Mouse (Mus musculus): ENCODE measurements around the gene Cnga3. TPM values are rescaled to one million over a fixed set of nuclear protein-coding genes. Genes with fewer than 3 reads are reported as not detected.

Gene Cnga3
- 0.75 and 0.88 TPM in 2 replicates for polyA plus RNA-seq (2014; fragmentation: Nextera tagmentation; extraction: Ambion mirVana)

DNA sequence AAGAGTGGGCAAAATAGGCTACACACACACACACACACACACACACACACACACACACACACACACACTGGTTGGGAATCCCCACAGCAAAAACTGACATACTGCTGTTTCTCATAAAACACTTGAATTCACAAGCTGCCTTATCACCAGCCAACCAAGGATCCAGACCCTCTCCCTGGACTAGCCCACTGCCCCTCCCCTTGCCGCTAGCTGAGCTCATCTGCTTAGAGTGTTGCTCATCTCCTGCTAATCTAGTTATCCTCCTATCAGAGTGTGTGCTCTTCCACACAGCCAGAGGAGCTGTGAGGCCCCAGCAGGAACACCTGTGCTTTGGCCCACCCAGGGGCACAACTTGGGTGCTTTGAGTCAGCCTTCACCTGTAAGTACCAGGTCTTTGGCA lies at the start of gene Cnga3:
Gene Cnga3 (plus strand): TSS at position 291 of the 400 bp plus-strand sequence.
- Histone ChIP-seq H3K4me1 (ENCODE audit: control insufficient read depth, insufficient read depth, low read length) (no peaks in the 10 kb centered on the region), H3K36me3 (ENCODE audit: control insufficient read depth, insufficient read depth, low read length) (no peaks in the 10 kb centered on the region), H3K27ac (ENCODE audit: low read length) (no peak within 1 kb of the TSS), H3K4me2 (replicated peaks; ENCODE audit: low read depth, low read length) (no peak within 1 kb of the TSS), H3K4me3 (ENCODE audit: low read depth, low read length) (no peak within 1 kb of the TSS), H3K27me3 (ENCODE audit: control insufficient read depth, insufficient read depth, low read length) (no peaks in the 10 kb centered on the region), H3K9me3 (ENCODE audit: control insufficient read depth, low read depth, low read length) (no peaks in the 10 kb centered on the region), H3K9ac (replicated peaks; ENCODE audit: low read depth, low read length) (no peak within 1 kb of the TSS)
- WGBS = 35% methylated on average over 1 of the region's 1 CpGs
- no peak for ATAC-seq (ENCODE audit: insufficient number of reproducible peaks, insufficient read depth, low FRiP score, low read depth)

DNA sequence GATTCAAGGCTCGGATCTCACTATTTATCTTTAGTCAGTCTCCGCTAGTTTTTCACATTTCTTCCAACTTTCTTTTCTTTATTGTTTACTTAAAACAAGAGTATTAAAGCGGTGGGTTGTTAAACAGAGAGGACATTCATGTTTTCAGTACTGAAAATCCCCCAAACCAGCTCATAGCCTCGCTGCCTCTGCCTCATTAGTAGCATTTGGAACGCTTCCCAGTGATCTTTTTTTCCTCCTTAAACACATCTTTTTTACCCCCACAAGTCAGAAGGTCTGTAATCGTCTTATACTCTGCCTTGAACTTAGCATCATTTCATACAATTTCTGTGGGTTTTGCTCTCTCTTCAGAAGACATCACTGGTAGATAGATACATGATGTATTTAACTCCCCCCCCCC lies 48.2 kb upstream of the Cnga3 start:
- H3K27me3 ChIP-seq (ENCODE audit: control insufficient read depth, insufficient read depth, low read length) = no peaks in the 10 kb centered on the region
- H3K9me3 ChIP-seq (ENCODE audit: control insufficient read depth, low read depth, low read length) = 0 out of 2 replicates have a peak, but pooled peaks cover 3% of the 10 kb centered on the region
- H3K27ac ChIP-seq (ENCODE audit: low read length) = no peak overlapping the region
- WGBS = 19% methylated on average over 6 of the region's 6 CpGs
- no peak overlapping the region for H3K9ac ChIP-seq (replicated peaks; ENCODE audit: low read depth, low read length)
- H3K36me3 ChIP-seq (ENCODE audit: control insufficient read depth, insufficient read depth, low read length) = no peaks in the 10 kb centered on the region
- no peaks in the 10 kb centered on the region; the same call in 1 of the 2 replicates for H3K4me1 ChIP-seq (ENCODE audit: control insufficient read depth, insufficient read depth, low read length)
- no peak overlapping the region for H3K4me2 ChIP-seq (replicated peaks; ENCODE audit: low read depth, low read length)
- ATAC-seq (ENCODE audit: insufficient number of reproducible peaks, insufficient read depth, low FRiP score, low read depth) = no peak
- H3K4me3 ChIP-seq (ENCODE audit: low read depth, low read length) = no peak overlapping the region

DNA sequence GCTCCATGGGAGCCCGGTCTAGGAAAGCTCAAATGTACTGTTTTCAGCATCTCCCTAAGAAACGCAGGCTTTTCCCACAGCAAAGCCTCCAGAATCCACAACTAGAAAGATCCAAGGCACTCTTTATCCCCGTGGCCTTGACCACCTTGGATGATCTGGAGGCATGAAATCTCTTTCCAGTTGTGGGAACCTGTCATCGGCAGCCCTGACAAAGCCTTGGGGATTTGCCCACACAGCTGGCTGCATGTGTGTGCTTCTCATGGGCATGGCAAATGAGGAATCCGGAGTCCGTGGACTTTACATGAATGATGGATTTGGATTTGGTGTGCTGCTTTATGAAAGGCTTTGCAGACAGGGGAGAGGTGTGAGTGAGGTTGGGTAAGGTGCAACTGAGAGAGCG lies 46.3 kb upstream of the Cnga3 start:
- Histone ChIP-seq H3K4me3 (ENCODE audit: low read depth, low read length) (no peak overlapping the region), H3K36me3 (ENCODE audit: control insufficient read depth, insufficient read depth, low read length) (no peaks in the 10 kb centered on the region), H3K4me2 (replicated peaks; ENCODE audit: low read depth, low read length) (no peak overlapping the region), H3K27ac (ENCODE audit: low read length) (no peak overlapping the region), H3K27me3 (ENCODE audit: control insufficient read depth, insufficient read depth, low read length) (no peaks in the 10 kb centered on the region), H3K9ac (replicated peaks; ENCODE audit: low read depth, low read length) (no peak overlapping the region), H3K4me1 (ENCODE audit: control insufficient read depth, insufficient read depth, low read length) (no peaks in the 10 kb centered on the region; the same call in 1 of the 2 replicates), H3K9me3 (ENCODE audit: control insufficient read depth, low read depth, low read length) (0 out of 2 replicates have a peak, but pooled peaks cover 3% of the 10 kb centered on the region)
- ATAC-seq (ENCODE audit: insufficient number of reproducible peaks, insufficient read depth, low FRiP score, low read depth) = no peak
- 78% methylated on average over 7 of the region's 7 CpGs for whole genome bisulfite sequencing

DNA sequence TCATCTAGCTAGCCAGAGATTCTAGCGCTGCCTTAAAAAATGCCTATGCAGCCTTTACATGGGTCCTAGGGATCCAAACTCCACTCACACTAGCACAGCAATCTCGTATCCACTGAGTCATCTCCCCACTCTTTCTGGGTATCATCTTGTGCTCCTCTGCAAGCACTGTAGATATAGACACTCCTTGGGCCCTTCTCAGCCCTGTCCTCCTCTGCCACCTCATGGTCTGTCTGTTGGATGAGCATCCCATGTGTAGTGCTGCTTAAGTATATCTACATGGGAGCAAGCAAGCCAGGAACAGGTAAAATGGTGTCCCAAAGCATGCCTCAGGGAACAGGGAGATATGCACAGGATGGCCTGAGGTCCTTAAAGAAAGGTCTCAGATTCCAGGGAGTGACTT lies 36.4 kb upstream of the Cnga3 start:
- Histone ChIP-seq H3K36me3 (ENCODE audit: control insufficient read depth, insufficient read depth, low read length) (no peaks in the 10 kb centered on the region), H3K9ac (replicated peaks; ENCODE audit: low read depth, low read length) (no peak overlapping the region), H3K27ac (ENCODE audit: low read length) (no peak overlapping the region), H3K9me3 (ENCODE audit: control insufficient read depth, low read depth, low read length) (no peaks in the 10 kb centered on the region), H3K27me3 (ENCODE audit: control insufficient read depth, insufficient read depth, low read length) (no peaks in the 10 kb centered on the region), H3K4me1 (ENCODE audit: control insufficient read depth, insufficient read depth, low read length) (no peaks in the 10 kb centered on the region), H3K4me2 (replicated peaks; ENCODE audit: low read depth, low read length) (no peak overlapping the region), H3K4me3 (ENCODE audit: low read depth, low read length) (no peak overlapping the region)
- ATAC-seq (ENCODE audit: insufficient number of reproducible peaks, insufficient read depth, low FRiP score, low read depth) = no peak
- WGBS = 88% methylated on average over 2 of the region's 2 CpGs

DNA sequence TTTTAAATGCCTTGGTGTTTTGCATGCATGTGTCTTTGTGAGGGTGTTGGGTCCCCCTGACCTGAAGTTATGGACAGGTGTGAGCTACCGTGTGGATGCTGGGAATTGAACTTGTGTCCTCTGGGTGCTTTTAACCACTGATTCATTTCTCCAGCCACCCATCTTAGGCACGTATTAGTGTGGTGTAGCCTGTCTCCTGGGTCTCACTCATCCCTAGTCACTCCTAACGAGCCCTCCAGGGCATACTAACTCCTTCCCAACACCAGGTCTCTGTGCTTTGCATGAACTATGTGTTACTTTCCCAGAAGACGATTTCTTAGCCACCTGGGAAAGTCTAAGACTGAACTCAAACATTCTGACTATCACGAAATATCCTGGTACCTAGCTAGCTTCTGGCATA lies 34.4 kb upstream of the Cnga3 start:
- no peaks in the 10 kb centered on the region for H3K27me3 ChIP-seq (ENCODE audit: control insufficient read depth, insufficient read depth, low read length)
- no peak overlapping the region for H3K4me2 ChIP-seq (replicated peaks; ENCODE audit: low read depth, low read length)
- no peaks in the 10 kb centered on the region for H3K9me3 ChIP-seq (ENCODE audit: control insufficient read depth, low read depth, low read length)
- H3K4me3 ChIP-seq (ENCODE audit: low read depth, low read length) = no peak overlapping the region
- no peak for ATAC-seq (ENCODE audit: insufficient number of reproducible peaks, insufficient read depth, low FRiP score, low read depth)
- H3K36me3 ChIP-seq (ENCODE audit: control insufficient read depth, insufficient read depth, low read length) = no peaks in the 10 kb centered on the region
- no peaks in the 10 kb centered on the region for H3K4me1 ChIP-seq (ENCODE audit: control insufficient read depth, insufficient read depth, low read length)
- WGBS = 79% methylated on average over 5 of the region's 5 CpGs
- H3K27ac ChIP-seq (ENCODE audit: low read length) = no peak overlapping the region
- no peak overlapping the region for H3K9ac ChIP-seq (replicated peaks; ENCODE audit: low read depth, low read length)

DNA sequence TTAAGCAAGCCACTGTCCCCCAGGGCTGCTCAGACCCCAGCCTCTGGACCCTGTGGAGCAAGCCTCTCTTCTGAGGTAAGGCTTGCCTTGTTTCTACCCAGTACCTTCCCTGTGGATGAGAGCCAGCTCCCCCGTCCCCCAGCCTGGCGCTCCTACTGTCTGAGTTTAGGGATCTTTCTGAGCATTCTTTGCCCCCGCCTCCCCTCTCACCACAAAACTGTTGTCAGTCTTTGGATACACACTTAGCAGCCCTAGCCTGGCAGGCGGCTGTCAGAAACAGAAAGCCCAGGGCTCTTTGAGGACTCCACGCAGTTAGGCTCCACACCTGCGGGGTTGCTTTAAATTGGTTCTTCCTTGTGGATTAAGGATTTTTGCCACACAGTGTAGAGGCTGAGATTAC lies 27.2 kb upstream of the Cnga3 start:
- no peak overlapping the region for H3K4me3 ChIP-seq (ENCODE audit: low read depth, low read length)
- H3K27me3 ChIP-seq (ENCODE audit: control insufficient read depth, insufficient read depth, low read length) = no peaks in the 10 kb centered on the region
- H3K27ac ChIP-seq (ENCODE audit: low read length) = no peak overlapping the region
- no peaks in the 10 kb centered on the region for H3K4me1 ChIP-seq (ENCODE audit: control insufficient read depth, insufficient read depth, low read length)
- no peak overlapping the region for H3K4me2 ChIP-seq (replicated peaks; ENCODE audit: low read depth, low read length)
- H3K9ac ChIP-seq (replicated peaks; ENCODE audit: low read depth, low read length) = no peak overlapping the region
- no peak for ATAC-seq (ENCODE audit: insufficient number of reproducible peaks, insufficient read depth, low FRiP score, low read depth)
- WGBS = 81% methylated on average over 6 of the region's 6 CpGs
- no peaks in the 10 kb centered on the region for H3K36me3 ChIP-seq (ENCODE audit: control insufficient read depth, insufficient read depth, low read length)
- H3K9me3 ChIP-seq (ENCODE audit: control insufficient read depth, low read depth, low read length) = no peaks in the 10 kb centered on the region

DNA sequence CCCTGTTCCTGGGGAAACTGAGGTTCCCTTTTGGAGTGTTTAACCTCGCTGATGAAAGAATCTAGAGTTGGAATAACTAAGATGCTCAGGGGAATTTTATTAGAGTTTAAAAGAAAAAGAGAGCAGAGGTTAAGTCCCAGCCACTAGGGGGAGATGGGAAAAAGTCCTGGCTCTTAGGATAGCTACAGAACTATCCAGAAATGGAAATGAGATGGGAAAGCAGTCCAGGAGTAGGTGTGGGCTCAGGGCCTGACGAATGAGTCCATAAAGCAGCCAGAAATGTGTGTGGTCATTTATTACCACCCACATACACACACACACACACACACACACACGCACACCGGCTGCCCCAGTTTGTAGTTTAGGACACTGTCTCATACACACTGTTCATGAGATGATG lies 19.6 kb upstream of the Cnga3 start:
- H3K9ac ChIP-seq (replicated peaks; ENCODE audit: low read depth, low read length) = no peak overlapping the region
- H3K9me3 ChIP-seq (ENCODE audit: control insufficient read depth, low read depth, low read length) = no peaks in the 10 kb centered on the region
- H3K27me3 ChIP-seq (ENCODE audit: control insufficient read depth, insufficient read depth, low read length) = no peaks in the 10 kb centered on the region
- H3K36me3 ChIP-seq (ENCODE audit: control insufficient read depth, insufficient read depth, low read length) = no peaks in the 10 kb centered on the region
- no peaks in the 10 kb centered on the region for H3K4me1 ChIP-seq (ENCODE audit: control insufficient read depth, insufficient read depth, low read length)
- no peak overlapping the region for H3K27ac ChIP-seq (ENCODE audit: low read length)
- 52% methylated on average over 4 of the region's 4 CpGs for WGBS
- H3K4me2 ChIP-seq (replicated peaks; ENCODE audit: low read depth, low read length) = no peak overlapping the region
- no peak for ATAC-seq (ENCODE audit: insufficient number of reproducible peaks, insufficient read depth, low FRiP score, low read depth)
- no peak overlapping the region for H3K4me3 ChIP-seq (ENCODE audit: low read depth, low read length)

DNA sequence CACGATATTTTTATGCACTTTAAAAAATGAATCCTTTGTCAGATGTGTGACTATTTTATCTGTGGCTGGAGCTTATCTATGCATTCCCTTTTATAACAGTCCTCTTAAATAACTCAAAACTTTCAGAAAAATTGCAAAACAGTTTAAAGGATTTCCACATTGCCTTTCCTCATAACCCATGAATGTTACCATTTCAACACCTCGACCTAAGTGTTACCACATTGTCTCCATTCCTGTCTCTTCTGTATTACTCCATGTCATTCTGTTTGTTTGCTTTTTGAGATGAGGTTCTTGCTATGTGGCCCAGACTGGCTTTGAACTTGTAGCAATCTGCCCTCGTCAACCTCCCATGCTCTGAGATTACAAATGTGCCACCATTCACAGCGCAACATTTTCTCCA lies 12.8 kb upstream of the Cnga3 start:
- no peak overlapping the region for H3K4me2 ChIP-seq (replicated peaks; ENCODE audit: low read depth, low read length)
- H3K4me3 ChIP-seq (ENCODE audit: low read depth, low read length) = no peak overlapping the region
- H3K9me3 ChIP-seq (ENCODE audit: control insufficient read depth, low read depth, low read length) = no peaks in the 10 kb centered on the region
- WGBS = 79% methylated on average over 4 of the region's 4 CpGs
- no peaks in the 10 kb centered on the region for H3K36me3 ChIP-seq (ENCODE audit: control insufficient read depth, insufficient read depth, low read length)
- H3K4me1 ChIP-seq (ENCODE audit: control insufficient read depth, insufficient read depth, low read length) = no peaks in the 10 kb centered on the region
- no peak for ATAC-seq (ENCODE audit: insufficient number of reproducible peaks, insufficient read depth, low FRiP score, low read depth)
- H3K27ac ChIP-seq (ENCODE audit: low read length) = no peak overlapping the region
- no peaks in the 10 kb centered on the region for H3K27me3 ChIP-seq (ENCODE audit: control insufficient read depth, insufficient read depth, low read length)
- H3K9ac ChIP-seq (replicated peaks; ENCODE audit: low read depth, low read length) = no peak overlapping the region

DNA sequence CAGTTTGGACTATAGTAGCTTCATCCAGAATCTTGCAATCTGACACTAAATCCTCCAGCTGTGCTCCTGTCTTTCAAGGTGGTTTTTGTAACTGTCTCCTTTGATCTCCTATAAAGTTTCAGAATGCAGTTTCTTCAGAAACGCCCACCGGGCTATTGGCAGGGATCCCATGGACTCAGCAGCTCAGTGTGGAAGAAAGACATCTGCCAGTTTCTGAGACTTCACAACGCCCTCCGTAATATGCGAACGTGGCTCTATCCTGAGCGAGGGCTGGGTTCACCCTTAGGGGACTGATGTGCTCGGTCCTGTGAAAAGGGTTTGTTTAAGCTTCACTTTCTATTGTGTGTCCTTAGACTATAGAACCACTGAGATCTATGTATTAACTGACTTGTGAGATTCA lies 6.5 kb upstream of the Cnga3 start:
- Histone ChIP-seq H3K36me3 (ENCODE audit: control insufficient read depth, insufficient read depth, low read length) (no peaks in the 10 kb centered on the region), H3K27me3 (ENCODE audit: control insufficient read depth, insufficient read depth, low read length) (no peaks in the 10 kb centered on the region), H3K4me1 (ENCODE audit: control insufficient read depth, insufficient read depth, low read length) (no peaks in the 10 kb centered on the region), H3K9ac (replicated peaks; ENCODE audit: low read depth, low read length) (no peak overlapping the region), H3K27ac (ENCODE audit: low read length) (no peak overlapping the region), H3K4me3 (ENCODE audit: low read depth, low read length) (no peak overlapping the region), H3K9me3 (ENCODE audit: control insufficient read depth, low read depth, low read length) (no peaks in the 10 kb centered on the region), H3K4me2 (replicated peaks; ENCODE audit: low read depth, low read length) (no peak overlapping the region)
- ATAC-seq (ENCODE audit: insufficient number of reproducible peaks, insufficient read depth, low FRiP score, low read depth) = no peak
- 48% methylated on average over 8 of the region's 8 CpGs for WGBS

Data from stomach, embryonic 14.5 days (tissue).